Mouse (Mus musculus): ENCODE measurements at regions not wholly inside any gene's neighbourhood (a gene's known extent, or its start where the extent isn't known, plus 50 kb on each side); places are given as distances from the start of the nearest gene placed in this dataset.

GRCm38 (mm10) chr3:19061488-19062248 lies 566.8 kb downstream of the 1700064H15Rik start:
- peak in 1 of 2 experiments; percentile 7 for DNase-seq (ENCODE audit: low spot score in 2 of 2)

- DNase-seq (ENCODE audit: low spot score in 2 of 2), result peak; percentile 50 to 86
Observed at GRCm38 (mm10) chr3:19062249-19062859, 566.1 kb downstream of the 1700064H15Rik start.

DNA sequence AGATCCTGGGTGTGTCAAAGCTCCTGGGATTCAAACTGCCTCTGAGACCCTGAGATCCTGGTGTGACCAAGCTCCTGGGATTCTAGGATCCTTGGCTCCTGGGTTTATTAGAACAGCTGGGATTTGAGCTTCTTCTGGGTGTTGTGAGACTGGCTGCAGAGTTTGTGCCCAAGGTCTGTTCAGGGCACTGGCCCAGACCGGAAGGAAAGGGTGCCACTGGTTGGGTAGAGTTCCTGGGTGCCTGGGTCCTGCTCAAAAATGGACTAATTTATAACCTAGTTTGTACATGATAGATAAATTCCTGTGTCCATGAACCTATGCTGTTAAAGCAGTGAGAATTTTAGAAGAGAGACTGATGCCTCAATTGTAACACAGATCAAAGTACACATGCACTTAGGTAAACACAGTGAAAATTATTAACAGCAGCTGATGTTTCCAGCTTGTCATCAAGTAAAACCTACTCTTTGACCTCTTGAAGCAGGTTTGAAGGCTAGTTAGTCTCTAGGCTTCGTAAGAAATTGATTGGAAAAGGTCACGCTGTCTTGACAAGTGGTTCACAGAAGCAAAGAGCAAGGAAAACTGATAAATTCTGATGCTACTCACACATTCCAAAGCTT lies 561.2 kb downstream of the 1700064H15Rik start:
- DNase-seq (ENCODE audit: low spot score in 2 of 2), result no peak
